Mouse (Mus musculus) kidney, postnatal 25 days (tissue): ENCODE measurements at regions not wholly inside any gene's neighbourhood (a gene's known extent, or its start where the extent isn't known, plus 50 kb on each side); places are given as distances from the start of the nearest gene placed in this dataset.
A peak's percentile ranks its signal among the peaks of the same experiment; 100 is the strongest.
"Not testable (repeated sequence)": the region's sequence is repeated elsewhere in the genome, so short reads cannot be mapped to it uniquely, and the experiment has no call there.

Experiments used
- DNase-seq, 2 experiments: peaks; one replicate each; pipeline ENCODE4 v3.0.0; 2021; ENCODE audit warnings: mixed read lengths in 2 of 2

- DNase-seq: peak in 1 of 2 experiments; percentile 2
These were observed 424.8 kb upstream of the Nrsn1 start for GRCm38 (mm10) chr13:25695017-25695604.

- DNase-seq: no peak
These were observed 408.0 kb upstream of the Nrsn1 start for GRCm38 (mm10) chr13:25678221-25678735.

GRCm38 (mm10) chr13:25675208-25675607 lies 404.9 kb upstream of the Nrsn1 start:
- no peak for DNase-seq

GRCm38 (mm10) chr13:25666022-25666421 lies 395.7 kb upstream of the Nrsn1 start:
- DNase-seq: no peak

- no peak for DNase-seq
These were observed 394.8 kb upstream of the Nrsn1 start for GRCm38 (mm10) chr13:25664963-25665606.

GRCm38 (mm10) chr13:25648430-25648786 lies 378.1 kb upstream of the Nrsn1 start:
- DNase-seq: no peak

GRCm38 (mm10) chr13:25647711-25648429 lies 377.6 kb upstream of the Nrsn1 start:
- DNase-seq: no peak

GRCm38 (mm10) chr13:25639522-25640291 lies 369.4 kb upstream of the Nrsn1 start:
- peak; percentile 34 to 43 for DNase-seq

- DNase-seq: peak; percentile 66 to 76
These were observed 359.2 kb upstream of the Nrsn1 start for GRCm38 (mm10) chr13:25629466-25629865.

- no peak for DNase-seq
These were observed 347.3 kb upstream of the Nrsn1 start for GRCm38 (mm10) chr13:25617578-25617977.

GRCm38 (mm10) chr13:25611986-25612385 lies 341.7 kb upstream of the Nrsn1 start:
- no peak for DNase-seq

- no peak for DNase-seq
These were observed 339.3 kb upstream of the Nrsn1 start for GRCm38 (mm10) chr13:25609641-25610040.

GRCm38 (mm10) chr13:25609241-25609640 lies 338.9 kb upstream of the Nrsn1 start:
- no peak for DNase-seq

GRCm38 (mm10) chr13:25601351-25601750 lies 331.0 kb upstream of the Nrsn1 start:
- not testable (repeated sequence) for DNase-seq

GRCm38 (mm10) chr13:25594629-25595028 lies 324.3 kb upstream of the Nrsn1 start:
- DNase-seq: no peak

GRCm38 (mm10) chr13:25570641-25571040 lies 300.3 kb upstream of the Nrsn1 start:
- no peak for DNase-seq

- peak; percentile 36 to 46 for DNase-seq
These were observed 292.4 kb upstream of the Nrsn1 start for GRCm38 (mm10) chr13:25562746-25563145.

- DNase-seq: no peak
These were observed 290.0 kb upstream of the Nrsn1 start for GRCm38 (mm10) chr13:25560339-25560738.

GRCm38 (mm10) chr13:25554962-25555361 lies 284.7 kb upstream of the Nrsn1 start:
- DNase-seq: no peak

GRCm38 (mm10) chr13:25548551-25548950 lies 278.2 kb upstream of the Nrsn1 start:
- no peak for DNase-seq

- no peak for DNase-seq
These were observed 277.1 kb upstream of the Nrsn1 start for GRCm38 (mm10) chr13:25547150-25548145.

GRCm38 (mm10) chr13:25524094-25524493 lies 253.8 kb upstream of the Nrsn1 start:
- no peak for DNase-seq
